Mouse (Mus musculus): ENCODE results near the gene Hadhb.

Hadhb gene

DNA sequence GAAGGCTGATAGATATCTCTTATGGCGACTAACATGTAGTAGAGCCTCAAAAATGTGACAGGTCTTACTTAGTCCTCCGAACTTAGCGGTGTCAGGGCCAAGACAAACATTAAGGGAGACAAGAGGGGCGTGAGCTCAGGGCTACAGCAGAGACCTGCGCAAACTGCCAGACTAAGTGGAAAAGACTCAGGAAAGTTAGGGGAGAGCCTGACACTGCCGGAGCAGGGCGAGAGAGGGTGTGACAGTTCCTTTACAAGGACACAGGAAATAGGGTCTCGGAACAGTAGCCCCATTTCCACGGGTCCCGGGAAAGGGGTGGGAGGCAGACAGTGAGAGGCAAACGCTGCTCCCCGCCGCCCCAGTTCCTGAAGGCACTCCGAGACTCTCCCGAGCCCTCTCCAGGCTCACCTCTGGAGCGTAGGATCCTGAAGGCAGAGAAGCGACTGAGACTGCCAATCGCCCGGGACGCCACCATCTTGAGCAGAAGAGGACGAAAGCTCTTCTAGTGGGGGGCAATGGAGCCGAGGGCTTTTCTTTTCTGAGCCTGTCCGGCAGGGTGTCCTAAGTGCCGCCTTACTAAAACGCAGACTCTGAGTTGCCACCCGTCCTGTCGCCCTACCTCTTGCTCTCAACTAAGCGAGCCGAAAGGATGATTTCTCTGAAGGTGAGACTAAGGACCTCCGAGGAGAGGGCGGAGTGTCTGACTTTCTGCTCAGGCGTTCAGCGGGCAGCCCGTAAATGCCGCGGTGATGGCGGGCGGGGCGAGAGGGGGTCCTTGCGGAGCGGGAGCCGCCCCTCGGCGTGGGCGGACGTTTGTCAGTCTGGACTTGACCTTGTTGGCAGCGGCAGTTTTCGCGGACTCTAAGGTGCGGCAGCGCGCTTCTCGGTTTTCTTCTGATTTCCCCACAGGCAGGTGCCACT lies at the start of gene Hadhb, which contains the start of gene Hadha:
Hadhb (plus strand) TSS at position 775 of the 921 bp plus-strand sequence.
Hadha (minus strand) TSS at position 689 of the 921 bp plus-strand sequence.
- DNase-seq (ENCODE audit: low read depth, low spot score): peak; percentile 79

DNA sequence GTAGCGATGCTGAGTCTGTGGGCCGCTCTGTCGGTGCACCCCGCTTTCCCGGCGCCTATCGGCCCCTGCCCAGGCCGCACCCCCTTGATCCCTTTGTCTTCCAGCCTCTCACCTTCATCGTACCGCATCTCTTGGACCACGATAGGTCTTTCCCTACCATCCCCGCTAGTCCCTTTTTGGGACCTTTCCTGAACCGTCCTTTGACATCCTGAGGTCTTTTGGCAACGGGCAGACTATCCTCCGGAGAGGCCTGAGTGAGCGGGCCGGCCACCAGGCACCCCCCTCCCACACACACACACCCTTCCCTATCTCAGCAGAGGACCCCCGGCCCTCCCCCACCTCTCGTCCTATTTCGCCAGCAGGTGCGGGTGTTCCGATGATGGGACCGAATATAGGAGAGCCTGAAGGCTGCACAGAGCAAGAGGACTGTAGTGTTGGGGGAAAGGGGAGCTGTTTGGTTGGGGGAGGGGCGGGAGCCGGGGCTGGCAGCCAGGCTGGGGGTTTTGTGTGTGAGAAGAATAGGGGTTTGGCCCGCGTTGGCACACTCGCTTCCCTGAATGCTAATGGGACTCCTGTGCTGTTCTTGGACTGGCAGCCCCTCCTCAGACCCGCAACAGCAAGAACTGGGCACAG lies 49.3 kb upstream of the Hadhb start, which contains the start of gene 3110082J24Rik:
3110082J24Rik (minus strand) TSS at position 419 of the 633 bp plus-strand sequence.
- no peak for DNase-seq (ENCODE audit: low read depth, low spot score)

DNA sequence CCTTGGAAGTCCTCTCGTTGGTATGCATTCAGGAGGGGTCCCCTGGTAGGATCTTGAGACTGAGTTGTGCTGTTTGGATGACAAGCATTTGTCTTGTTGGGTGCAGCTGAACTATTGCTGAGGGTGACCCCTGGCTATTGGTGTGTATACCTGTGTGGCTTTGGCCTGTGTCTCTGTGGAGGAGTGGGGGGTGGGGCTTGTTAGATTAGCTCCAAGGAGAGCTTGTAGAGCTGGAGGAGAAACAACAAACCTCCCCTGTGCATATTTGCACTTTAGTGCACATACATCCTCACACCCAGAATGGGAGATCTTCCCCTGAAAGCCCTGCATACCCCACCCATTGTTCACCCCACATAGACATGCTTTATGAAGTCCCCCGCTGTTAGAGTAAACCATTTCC lies 48.3 kb upstream of the Hadhb start:
- DNase-seq (ENCODE audit: low read depth, low spot score): no peak

DNA sequence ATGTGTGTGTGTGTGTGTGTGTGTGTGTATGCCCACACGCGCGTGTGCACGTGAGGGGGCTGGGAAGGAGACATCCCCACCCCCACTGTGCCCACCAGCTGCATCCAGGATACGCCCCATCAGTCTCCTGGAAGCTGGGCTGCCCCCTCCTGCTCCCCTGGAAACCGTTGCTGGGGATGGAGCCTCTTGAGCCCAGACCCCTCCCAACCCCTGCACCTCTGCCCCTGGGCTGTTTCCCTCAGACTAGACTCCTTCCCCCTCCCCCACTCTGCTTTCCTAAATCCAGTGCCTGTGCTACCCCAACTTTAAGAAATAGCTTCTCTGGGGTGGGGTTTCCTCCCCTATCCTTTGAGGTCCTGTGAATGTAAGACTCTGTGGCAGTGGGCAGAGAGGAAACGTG lies 47.9 kb upstream of the Hadhb start:
- no peak for DNase-seq (ENCODE audit: low read depth, low spot score)

DNA sequence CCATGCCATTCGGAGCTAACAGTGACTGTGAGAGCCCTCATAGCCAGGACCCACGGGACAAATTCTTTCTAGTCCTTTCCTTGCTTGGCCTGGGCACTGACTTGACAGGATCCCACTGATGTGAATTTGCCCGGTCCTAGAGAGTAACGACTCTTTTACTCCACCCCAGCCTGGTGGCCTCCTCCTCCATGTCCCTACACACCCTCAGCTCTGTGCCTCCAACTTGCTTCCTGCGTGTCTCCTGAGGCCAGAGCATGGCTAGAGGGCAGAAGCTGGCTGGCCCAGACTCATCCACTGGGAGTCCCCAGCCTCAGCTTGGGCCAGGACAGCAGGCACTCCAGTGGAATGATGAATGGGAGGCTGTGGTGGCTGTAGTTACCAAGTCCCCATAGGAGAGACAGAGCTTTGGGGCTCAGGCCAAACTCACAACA lies 47.4 kb upstream of the Hadhb start:
- DNase-seq (ENCODE audit: low read depth, low spot score): no peak

DNA sequence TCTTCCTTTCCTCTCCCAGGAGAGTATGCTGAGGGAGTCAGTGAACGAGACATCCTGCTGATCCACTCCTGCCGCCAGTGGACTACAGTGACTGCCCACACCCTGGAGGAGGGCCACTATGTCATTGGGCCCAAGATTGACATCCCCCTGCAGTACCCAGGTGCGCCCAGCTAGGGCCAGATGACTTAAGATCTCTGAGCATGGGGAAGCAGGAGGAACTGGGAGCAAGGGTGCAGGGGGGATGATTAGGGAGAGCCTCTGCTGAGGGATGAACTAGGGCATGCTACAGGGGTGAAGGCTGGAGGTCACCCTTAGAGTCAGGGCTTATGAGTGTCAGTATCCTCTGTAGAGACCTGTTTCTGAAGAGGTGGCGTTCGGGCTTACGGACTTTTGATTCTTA lies 46.8 kb upstream of the Hadhb start:
- DNase-seq (ENCODE audit: low read depth, low spot score): no peak

DNA sequence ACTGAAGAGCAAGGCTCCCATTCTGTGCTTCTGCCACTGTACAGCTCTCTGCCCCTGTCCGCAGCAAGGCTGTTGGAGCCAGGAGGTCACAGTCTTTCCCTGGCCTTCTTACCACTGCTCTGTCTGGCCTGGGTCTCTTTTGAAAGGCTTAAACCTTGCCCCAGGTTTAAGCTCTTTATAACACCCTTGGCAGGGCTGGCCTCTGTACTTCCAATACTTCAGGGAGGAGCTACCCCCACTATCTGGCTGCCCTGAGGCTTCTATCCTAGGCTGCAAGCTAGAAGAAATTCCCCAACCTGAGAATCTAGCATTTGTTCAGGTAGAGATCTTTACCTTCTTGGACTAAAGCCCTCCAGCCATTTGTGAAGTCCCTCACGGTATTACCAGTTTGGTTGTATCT lies 45.1 kb upstream of the Hadhb start:
- DNase-seq (ENCODE audit: low read depth, low spot score): no peak

DNA sequence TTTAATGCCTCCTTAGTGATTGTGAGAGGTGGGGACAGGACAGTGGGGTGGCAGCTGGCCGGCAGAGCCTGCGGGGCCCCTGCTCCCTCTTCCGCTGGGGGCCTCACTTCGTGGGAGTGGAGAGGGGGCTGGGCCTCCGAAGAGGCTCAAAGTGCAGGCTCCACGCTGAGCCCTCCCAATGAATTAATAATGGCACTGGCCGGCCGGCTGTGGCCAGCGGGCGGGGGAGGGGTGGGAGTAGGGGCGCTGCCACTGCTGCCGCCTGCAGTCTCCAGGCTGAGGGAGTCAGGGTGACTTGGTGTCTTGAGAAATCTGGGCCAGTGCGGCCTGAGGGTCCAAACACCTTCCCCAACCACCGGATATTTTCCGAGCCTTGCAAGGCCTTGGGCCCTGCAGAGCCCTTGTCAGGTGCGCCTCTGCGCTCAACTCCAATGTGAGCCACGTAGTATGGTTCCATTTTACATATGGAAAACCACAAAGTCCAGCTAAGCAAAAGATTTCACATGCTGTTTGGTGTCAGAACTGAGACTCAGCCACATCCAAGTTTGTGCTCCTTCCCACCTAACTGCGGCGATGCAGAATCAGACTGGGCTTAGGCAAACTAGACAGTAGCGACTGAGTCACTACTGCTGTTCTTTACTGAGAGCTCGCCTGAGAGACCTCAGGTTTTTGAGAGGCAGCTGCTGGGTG lies 44.5 kb upstream of the Hadhb start:
- no peak for DNase-seq (ENCODE audit: low read depth, low spot score)

DNA sequence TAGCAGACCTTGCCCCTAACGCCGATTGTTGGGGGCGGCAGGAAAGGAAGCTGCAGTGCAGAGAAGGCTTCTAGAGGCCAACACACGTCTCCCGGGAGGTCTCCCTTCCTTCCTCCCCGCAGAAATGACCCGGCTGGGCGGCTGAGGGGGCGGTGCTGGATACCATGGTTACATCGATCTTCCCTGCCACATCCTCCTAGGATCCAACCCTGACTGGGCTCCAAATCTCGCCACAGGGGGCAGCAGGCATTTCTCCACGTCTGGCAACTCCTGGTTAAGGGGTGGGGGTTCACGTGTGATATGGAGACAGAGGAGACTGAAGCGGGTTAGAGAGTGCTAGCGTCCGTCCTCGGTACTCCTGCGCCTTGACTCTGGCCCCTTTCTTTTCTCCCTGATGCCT lies 43.9 kb upstream of the Hadhb start:
- DNase-seq (ENCODE audit: low read depth, low spot score): no peak

DNA sequence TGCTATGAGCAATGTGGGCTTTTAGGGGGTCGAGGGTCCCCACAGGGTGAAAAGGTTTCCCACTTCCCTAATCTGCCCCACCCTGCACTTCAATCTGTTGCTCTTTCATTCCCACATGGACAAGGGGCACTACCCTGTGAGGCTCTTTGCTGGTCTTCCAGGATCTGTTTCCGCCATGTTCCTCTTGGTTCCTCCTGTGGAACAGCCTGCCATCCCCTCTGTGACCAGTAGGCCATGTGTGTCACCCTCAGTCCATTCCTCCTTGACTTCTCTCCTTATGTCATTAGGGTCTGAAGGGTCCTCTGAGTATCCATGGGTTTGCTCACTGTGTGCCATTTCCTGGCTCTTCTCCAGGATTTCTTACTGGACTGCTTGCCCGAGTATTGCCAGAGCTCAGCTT lies 43.3 kb upstream of the Hadhb start:
- DNase-seq (ENCODE audit: low read depth, low spot score): no peak

DNA sequence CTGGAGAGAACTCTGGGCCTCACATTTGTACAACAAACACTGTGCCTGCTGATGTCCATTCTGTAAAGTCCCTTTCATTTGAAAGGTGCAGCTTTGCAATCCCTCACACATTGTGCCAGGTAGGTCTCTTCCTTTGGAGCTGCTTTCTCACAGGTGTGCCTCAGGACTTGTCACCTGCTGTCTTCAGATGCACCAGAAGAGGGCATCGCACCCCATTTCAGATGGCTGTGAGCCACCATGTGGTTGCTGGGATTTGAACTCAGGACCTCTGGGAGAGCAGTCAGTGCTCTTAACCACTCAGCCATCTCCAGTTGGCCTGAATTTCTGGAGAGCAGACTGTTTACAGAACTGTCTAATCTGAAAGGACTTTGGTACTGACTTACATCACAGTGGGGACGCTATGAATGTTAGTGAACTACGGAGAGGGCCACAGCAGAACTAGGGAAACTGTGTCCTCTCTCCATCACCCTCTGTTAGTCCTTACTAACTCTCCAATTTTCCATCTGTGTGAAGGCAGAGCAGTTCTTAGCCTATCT lies 42.4 kb upstream of the Hadhb start:
- no peak for DNase-seq (ENCODE audit: low read depth, low spot score)

DNA sequence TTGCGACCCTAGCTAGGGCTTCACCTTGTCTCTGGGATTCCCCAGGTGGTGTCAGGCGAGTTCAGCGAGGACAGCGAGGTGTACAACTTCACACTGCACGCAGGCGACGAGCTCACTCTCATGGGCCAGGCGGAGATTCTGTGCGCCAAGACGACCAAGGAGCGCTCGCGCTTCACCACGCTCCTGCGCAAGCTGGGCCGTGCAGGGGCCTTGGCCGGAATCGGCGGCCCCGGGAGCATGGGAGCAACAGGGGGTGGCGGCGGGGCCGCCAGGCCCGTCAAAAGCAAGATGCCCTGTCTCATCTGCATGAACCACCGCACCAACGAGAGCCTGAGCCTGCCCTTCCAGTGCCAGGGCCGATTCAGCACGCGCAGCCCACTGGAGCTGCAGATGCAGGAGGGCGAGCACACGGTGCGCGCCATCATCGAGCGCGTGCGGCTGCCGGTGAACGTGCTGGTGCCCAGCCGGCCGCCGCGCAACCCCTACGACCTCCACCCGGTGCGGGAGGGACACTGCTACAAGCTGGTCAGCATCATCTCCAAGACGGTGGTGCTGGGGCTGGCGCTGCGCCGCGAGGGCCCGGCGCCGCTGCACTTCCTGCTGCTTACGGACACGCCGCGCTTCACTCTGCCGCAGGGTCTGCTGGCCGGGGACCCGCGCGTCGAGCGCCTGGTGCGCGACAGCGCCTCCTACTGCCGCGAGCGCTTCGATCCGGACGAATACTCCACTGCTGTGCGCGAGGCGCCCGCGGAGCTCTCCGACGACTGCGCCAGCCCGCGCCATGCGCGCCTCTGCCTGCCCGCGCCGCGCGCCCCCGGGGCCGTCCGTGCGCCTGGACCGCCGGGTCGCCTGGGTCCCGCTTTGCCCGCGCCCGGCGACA lies 40.9 kb upstream of the Hadhb start:
- DNase-seq (ENCODE audit: low read depth, low spot score): peak; percentile 82

DNA sequence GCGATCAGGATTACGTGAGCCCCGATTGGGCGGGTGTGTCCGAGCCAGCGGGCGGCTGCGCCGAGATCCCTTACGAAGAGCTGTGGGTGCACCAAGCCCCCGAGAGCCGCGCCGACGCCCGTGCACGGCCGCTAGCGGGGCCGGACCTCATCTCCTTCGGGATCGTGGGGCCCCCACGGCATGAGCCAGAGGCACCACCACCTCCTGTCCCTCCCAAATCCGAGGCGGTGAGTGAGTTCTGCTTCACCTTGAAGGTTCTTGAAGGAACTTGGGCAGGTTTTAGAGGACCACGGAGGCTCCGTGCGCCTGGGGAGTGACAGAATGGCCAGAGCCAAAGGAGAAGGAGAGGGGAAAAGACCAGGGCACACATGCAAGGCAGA lies 40.3 kb upstream of the Hadhb start:
- no peak for DNase-seq (ENCODE audit: low read depth, low spot score)

DNA sequence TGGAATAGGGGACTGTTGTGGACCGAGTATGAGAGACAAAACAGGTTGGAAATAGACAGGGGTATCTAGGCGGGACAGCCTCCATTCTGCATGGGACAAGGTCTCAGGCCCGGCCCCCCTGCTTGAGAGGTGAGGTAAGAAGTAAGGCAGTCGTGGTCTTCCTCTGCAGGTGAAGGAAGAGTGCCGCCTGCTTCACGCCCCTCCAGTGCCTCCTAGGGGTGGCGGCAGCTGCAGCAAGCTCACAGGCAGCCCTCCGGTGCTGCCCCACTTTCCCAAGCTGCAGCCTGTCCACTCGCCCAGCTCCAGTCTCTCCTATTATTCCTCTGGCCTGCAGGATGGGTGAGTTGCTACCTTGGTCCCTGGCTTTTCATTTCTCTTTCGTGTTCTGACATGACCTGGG lies 39.3 kb upstream of the Hadhb start:
- DNase-seq (ENCODE audit: low read depth, low spot score): no peak

DNA sequence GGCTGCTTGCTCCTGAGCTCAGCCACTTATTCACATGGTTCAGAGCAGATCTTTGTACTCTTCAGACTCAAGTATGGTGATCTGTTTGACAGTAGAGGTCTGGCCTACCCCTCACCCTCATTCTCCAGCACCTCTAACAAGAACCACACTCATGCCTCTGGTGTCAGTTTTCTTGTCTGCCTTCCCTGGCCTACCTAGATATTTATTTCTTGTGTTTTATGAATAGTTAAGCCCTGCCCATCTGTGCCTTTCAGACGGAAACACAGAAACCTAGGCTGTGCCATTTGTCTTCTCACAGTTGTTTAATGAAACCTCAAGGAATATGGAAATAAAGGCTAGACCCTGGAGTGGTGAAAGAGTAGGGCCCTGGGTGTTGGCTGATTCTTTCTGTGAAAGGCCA lies 37.0 kb upstream of the Hadhb start:
- no peak for DNase-seq (ENCODE audit: low read depth, low spot score)

DNA sequence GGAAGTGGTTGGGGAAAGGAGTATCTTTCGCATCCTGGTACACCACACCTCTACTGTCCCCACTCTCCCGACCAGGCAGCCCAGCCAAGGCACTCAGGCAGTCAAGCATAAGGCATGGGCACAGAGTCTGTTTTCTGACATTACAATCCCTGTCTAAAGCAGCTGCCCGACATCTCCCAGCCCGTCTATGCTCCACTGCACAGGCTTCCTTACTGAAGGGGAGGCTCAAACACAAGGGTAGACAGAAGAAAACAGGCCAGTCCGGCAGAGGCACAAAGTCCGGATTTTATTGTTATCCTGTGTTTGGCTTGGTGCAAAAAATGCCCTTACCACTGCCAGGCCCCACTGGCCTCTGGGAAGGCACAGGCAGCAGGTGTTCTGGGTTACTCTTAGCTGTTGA lies 35.9 kb upstream of the Hadhb start:
- no peak for DNase-seq (ENCODE audit: low read depth, low spot score)

DNA sequence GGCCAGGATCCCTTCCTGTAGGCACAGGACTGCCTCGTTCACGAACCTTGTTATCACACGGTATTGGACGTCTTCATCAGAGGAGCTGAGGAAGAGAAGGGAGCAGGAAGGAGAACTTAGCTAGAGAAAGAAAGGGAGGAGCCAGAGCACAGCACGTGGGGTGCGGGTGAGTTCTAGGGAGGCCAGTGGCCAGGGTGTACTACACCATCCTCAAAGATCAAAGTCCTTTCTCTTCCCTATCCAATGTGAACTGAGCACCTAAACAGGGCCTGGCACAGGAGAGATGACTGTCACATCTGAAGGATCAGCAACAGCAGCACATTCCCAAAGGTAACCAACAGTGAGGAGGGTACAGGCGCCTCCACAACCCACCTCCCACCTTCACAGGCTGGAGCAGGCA lies 34.9 kb upstream of the Hadhb start:
- no peak for DNase-seq (ENCODE audit: low read depth, low spot score)

DNA sequence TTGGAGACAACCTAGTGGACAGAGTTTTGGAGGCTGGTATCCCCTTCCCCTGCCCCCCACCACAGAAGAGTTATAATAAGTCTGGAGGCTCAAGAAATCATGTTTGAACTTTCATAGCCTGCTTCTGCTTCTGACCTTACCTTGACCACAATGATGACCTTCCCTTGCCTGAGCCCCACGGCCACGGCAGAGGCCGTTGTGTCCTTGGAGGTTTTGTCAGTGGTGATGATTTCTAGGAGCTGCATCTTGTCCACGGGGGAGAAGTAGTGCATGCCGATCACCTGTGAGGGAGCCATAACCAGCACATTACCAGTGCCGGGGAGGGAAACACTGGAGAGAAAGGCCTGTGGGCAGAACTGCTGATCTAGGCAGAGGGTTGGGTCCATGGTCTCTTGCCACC lies 32.6 kb upstream of the Hadhb start:
- DNase-seq (ENCODE audit: low read depth, low spot score): no peak

DNA sequence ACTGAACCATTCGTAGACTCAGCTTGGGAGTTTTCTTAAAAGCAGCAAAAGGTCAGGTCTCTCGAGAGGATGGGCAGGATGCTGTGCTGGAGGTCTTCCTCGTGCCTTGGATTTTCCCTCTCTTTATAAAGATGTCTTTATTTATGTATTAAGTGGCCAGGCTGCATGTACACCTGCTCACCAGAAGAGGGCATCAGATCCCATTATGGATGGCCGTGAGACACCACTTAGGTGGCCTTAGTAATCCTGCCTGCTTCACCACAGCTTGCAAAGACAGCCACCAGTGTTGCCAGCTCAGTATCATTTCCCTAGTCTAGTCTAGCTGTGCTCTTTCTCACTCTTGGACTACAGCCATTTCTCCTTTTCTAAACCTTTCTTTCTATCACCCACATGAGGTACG lies 29.5 kb upstream of the Hadhb start:
- no peak for DNase-seq (ENCODE audit: low read depth, low spot score)

DNA sequence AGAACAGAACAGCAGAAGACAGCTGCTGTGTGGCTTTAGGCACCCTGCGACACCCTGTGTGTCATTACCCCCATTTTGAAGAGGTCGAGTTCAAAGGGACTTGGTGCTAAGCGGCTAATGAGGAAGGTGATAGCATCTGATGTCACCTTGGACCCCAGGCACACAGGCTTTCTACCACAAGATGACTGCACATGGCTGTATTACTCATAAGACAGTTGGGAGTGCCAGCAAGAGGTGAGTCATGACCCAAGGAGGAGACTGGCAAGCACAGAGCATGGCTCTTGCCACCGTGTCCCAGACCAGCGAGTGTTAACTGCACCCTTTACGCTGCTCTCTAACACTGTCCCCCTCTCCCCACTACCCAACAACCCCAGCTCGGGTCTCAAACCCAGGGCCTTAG lies 28.3 kb upstream of the Hadhb start:
- DNase-seq (ENCODE audit: low read depth, low spot score): no peak

DNA sequence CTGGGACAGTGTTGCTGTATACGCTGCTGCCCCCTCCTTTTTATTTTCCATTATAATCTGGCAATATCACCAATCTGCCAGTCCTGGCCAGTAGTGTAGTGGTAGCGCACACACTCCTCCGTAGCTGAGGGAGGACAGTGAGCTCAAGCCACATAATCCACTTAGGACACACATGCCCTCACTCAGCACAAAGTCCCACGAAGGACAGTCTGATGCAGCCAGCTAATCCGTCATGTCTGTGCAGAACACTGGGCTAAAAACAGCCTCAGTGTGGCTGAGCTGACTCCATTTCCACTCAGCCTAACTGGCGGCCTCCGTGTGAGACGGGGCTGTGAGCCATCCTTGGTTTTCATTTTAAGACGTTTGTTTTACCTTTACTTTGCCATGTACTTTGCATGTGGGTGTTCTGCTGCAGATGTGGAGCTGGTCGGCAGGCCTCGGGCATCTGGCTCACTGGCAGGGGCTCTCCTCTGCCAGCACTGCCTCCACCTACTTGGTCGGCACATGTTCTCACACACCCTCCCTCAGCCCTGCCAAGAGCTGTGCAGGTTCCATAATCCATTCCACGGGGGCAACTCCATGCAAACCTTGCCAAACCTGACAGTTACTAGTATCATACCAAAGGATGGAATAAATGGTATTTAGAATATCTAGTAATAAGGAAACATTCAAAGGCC lies 27.0 kb upstream of the Hadhb start:
- no peak for DNase-seq (ENCODE audit: low read depth, low spot score)
